Mouse (Mus musculus) testis, adult 2 months (tissue): ENCODE measurements around the gene Gm5617.

Source experiments
- CTCF ChIP-seq: fragments of 200-500 bp; IDR thresholded peaks from 2 replicates; pipeline ENCODE4 v1.5.1; 2012; ENCODE audit warnings: low read depth, mild to moderate bottlenecking, inconsistent platforms, low read length, moderate library complexity; ENCODE audit not compliant: control insufficient read depth, insufficient read depth, insufficient replicate concordance
- POLR2A ChIP-seq: fragments of 200-500 bp; IDR thresholded peaks from 2 replicates; pipeline ENCODE4 v1.6.1; 2012; ENCODE audit warnings: low read depth, mild to moderate bottlenecking, inconsistent platforms, low read length, moderate library complexity; ENCODE audit not compliant: control insufficient read depth

DNA sequence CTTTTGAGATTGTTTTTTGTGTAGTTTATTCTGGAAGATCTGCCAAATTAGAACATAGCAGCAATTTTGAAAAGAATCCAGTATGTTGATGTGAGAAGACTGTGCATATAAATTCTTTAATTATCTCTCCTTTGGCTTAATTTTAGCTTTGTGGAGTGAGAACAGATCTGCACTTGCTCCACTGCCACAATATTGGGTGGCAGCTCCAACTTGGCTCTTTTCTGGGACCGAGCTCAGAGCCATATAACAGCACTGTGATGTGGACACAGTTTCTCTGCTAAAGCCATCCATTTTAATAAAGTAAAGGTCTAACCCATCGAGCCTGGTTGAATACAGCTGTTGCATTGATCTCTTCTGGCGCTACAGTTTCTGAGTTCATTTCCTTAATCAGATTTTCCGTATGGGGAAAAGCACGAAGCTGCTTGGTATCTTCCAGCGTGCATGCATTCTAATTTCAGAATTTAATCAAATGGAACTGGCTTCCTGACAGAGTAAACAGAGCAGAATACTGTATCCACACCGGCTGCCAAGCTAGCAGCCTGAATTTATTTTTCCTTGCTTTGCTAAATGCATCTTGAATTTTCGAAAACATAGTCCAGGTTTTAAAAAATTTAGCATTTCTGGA lies 9.6 kb downstream of the Gm5617 start:
- TF ChIP-seq CTCF (no peak), POLR2A (no peak)
